Mouse (Mus musculus) cerebellum, postnatal 10 days (tissue): Measurements from ENCODE around the gene Il21r.

Experiments used
- DNase-seq, 2 experiments: peaks; one replicate each; pipeline ENCODE4 v3.0.0; 2021; ENCODE audit warnings: mixed read lengths in 2 of 2

Il21r gene

DNA sequence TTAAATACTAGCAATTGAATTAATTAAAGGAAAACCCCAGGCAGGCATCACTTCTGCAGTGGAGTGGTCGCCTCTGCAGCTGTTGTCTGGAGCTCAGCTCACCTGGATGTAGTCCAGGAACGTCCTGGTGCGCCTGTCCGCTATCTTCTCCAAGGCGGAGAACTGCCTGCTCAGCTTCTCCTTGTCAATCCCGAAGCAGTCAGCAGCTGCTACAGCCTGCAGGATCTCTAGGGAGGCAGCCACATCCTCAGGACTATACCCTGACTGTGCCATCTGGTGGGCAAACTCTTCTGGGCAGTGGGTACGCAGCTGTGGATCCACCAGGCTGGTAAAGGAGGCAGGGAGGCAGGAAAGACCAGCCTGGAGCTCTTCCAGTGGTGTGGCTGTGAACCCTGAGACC lies 42.2 kb downstream of the Il21r start:
- DNase-seq = peak in 1 of 2 experiments; percentile 31

DNA sequence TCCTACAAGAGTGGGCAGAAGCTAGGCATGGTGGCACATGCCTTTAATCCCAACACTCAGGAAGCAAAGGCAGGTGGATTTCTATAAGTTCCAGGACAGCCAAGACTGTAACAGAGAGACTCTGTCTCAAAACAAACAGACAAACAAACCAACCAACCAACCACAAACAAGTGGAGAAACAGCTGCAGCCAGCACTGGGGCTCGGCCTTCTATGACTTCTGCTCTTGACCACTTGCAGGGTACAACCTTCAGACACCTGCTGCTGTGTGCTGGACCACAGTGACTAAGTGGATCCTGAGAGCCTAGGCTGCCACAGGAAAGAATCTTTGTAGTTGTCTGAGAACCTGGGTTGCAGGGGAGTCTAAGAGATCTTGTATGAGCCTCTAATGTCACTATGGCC lies 45.8 kb downstream of the Il21r start:
- DNase-seq = no peak

DNA sequence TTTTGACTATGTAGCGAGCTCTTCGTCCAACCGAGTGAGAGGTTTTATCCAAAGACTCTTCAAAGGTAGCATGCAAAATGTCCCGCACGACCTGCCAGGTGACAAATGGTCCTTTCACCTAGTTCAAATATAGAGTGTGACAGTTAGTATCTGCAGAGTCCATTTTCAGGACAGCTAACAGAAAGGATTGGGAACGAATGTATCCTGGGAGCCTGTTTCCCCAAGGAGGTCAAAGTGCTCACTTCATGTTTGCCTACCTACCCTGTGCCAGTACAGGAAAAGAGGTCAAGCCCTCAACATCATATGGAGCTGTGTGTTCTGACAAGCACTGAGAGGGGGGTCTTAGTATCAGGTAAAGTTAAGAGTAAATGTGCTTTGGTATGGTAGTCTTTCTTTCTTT lies 54.3 kb downstream of the Il21r start:
- DNase-seq = no peak

DNA sequence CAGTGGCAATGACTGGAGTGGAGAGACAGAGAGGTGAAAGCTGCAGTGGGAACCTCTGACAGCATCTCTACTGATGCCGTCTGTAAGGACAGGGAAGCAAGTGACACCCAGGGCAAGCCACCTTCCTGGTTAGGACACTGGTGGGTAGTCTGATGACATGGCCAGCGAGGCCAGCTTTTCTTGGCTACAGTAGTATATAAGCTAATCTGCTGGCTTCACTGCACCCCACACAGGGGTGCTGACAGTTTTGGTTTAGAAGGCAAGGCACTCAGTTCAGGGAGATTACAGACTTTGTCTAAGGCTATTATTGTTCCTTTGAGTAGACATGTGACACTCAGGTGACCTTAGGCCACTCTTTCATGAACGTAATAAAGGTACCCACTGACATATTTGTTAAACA lies 60.4 kb downstream of the Il21r start:
- no peak for DNase-seq

DNA sequence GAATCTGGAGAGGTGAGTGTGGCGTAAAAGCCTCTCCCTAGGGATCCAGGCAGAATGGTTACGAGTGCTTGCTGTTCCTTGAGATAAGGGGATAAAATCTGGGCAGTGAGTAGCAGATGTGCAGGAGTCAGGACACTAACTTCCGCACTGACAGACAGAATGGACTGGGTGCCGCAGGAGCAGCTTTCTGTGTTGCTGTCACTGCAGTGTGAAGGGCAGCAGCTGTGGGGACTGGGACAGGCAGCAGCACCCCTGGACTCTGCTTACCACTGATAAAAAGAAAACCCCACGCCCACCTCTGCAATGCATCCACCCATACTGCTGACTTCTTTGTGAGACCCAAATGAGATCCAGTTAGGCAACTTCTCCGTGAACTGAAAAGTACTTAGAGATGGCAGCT lies 67.6 kb downstream of the Il21r start:
- no peak for DNase-seq

DNA sequence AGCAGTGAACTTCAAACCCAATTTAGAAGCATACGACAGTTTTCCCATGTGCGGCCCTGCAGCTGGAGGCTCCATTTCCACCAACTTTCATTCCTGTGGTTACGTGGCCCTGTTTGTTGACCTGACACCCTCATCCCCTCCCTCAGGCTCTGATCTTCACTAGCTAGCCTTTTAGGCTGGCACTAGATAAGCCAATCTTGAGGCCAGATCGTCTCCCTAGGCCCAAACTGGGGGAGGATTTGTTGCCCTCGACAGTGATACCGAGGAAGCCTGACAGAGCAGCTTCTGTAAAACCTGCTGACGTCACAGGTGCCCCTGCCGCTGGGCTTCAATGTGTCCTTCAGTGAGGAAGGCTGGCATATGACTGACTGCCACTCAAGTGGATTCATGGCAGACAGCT lies 68.2 kb downstream of the Il21r start:
- DNase-seq = no peak

DNA sequence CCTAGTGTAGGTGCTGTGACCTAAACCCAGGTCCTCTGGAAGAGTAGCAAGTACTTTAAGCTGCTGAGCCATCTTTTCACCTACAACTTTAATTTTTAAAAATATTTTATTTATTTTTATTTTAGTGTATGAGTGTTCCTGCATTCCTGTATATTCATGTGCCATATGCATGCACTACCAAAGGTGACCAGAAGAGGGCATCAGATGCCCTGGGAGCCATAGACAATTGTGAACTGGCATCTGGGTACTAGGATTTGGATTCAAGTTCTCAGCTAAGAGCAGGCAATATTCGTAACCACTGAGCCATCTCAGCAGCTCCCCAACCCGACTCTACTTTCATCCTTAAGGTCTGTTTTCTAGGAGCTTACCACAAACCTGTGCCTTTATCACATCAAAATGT lies 71.7 kb downstream of the Il21r start:
- peak; percentile 74 to 80 for DNase-seq

DNA sequence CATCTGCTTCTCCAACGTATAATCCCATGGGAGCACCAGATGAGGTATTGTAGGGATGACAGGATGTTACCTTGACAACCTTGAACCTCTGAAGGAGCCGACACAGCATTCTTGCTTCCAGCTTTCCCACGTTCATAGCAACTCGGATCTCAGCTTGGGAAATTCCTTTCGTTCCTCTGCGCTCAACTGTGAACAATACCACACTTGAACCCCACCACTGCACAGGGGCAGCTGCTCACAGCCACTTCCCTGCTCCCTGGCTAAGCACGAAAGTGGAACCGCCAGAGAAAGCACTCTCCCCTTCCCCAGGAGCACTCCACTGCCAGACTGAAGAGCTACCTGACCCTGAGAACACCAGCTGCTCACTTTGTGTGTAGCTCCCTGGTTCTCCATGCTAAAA lies 75.5 kb downstream of the Il21r start:
- DNase-seq = no peak

DNA sequence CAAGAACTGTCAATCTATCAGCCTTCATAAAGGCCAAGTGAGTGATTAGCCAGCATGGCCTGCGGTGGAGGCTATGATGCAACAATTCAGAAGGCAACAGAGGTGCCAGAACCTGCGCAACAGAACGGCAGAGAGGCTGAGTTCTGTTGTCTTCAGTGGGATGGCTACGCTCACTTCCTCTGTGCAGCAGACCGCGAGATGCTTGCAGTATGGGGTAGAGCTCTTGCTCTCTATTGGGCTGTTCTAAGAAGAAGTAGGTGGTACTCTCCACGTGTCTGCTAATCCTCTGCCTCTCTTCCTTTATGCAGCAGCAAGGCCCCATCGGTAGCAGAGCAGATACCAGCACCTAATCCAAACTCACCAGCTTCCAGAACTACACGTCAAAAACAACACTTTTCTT lies 76.7 kb downstream of the Il21r start:
- DNase-seq = no peak
